Mouse (Mus musculus) midbrain, embryonic 10.5 days (tissue): ENCODE results near the gene Pdhx. TPM values are rescaled to one million over a fixed set of nuclear protein-coding genes. Genes with fewer than 3 reads are reported as not detected.

Source experiments
- DNase-seq: peaks from one replicate; pipeline ENCODE4 v3.0.0-alpha.2; 2017; ENCODE audit warnings: low spot score
- H3K27ac ChIP-seq: fragments of 300-500 bp; sonication (generic); replicated peaks from 2 replicates; pipeline ENCODE4 v1.5.1; 2016; ENCODE audit warnings: mild to moderate bottlenecking
- H3K27me3 ChIP-seq: fragments of 300-500 bp; sonication (generic); 2 replicates; pipeline ENCODE4 v1.6.1; 2016; ENCODE audit warnings: low read depth, mild to moderate bottlenecking; ENCODE audit not compliant: poor library complexity, severe bottlenecking
- H3K36me3 ChIP-seq: fragments of 300-500 bp; sonication (generic); 2 replicates; pipeline ENCODE4 v1.6.1; 2016; ENCODE audit warnings: mild to moderate bottlenecking, moderate library complexity
- H3K4me1 ChIP-seq: fragments of 300-500 bp; sonication (generic); 2 replicates; pipeline ENCODE4 v1.6.1; 2016
- H3K4me3 ChIP-seq: fragments of 300-500 bp; sonication (generic); 2 replicates; pipeline ENCODE4 v1.5.1; 2016; ENCODE audit warnings: mild to moderate bottlenecking, moderate library complexity
- H3K9me3 ChIP-seq: fragments of 300-500 bp; sonication (generic); replicated peaks from 2 replicates; pipeline ENCODE4 v1.6.1; 2016; ENCODE audit warnings: mild to moderate bottlenecking
- WGBS: fragments of 180-500 bp; shearing (Covaris S2); methylation state at CpG from one replicate; pipeline ENCODE4 v1.1.7; 2016; 5-methylcytosine and 5-hydroxymethylcytosine counted together
- polyA plus RNA-seq: library from polyadenylated mRNA; unstranded; fragments of >200 nt; fragmentation: Nextera tagmentation; extraction: Ambion mirVana; gene quantifications from 2 replicates; pipeline ENCODE4 v1.2.1, GENCODE M21; 2016

The Pdhx gene
- polyA plus RNA-seq, 1 experiment from 2014 or later = 41.3 TPM

DNA sequence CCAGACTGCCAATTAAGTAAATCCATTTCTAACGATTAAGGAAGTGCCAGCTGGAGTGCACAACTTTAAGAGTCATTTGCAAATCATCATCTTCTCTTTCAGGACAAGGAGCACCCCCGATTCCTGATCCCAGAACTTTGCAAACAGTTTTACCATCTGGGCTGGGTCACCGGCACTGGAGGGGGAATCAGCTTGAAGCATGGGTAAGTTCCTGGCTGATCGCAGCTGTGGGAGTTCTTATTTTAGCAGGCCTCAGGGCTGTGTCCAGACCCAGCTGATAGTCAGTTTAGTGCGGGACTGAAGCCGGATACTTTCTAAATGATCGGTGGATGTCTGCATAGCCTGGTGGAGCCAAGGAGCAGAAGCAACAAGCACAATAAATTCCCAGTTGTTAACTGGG, 9.5 kb upstream of the Pdhx start:
- Histone ChIP-seq H3K4me3 (no peak overlapping the region), H3K4me1 (no peaks in the 10 kb centered on the region), H3K27ac (no peak overlapping the region), H3K9me3 (no peaks in the 10 kb centered on the region), H3K27me3 (no peaks in the 10 kb centered on the region), H3K36me3 (peaks cover 13% of the 10 kb centered on the region)
- DNase-seq = no peak
- WGBS = 87% methylated on average over 7 of the region's 7 CpGs

DNA sequence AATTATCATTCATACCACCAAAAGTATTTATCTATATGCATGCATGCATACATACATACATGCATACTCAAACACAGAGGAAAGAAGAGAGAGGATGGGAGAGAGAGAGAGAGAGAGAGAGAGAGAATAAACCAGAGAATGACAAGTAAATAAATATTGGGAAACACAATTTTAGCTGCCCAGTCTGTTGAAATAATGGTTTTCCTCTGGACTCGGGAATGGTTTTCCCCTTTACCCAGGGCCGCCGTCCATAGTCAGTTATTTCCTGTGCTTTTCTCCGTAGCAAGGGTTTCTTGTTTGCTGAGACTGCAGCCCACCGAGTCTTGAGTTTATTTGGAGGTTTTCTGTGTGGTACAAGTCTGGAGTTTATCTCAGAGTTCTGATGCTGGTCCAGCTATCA, 8.4 kb upstream of the Pdhx start:
- Histone ChIP-seq H3K4me3 (no peak overlapping the region), H3K36me3 (0 out of 2 replicates have a peak, but pooled peaks cover 7% of the 10 kb centered on the region)
- 83% methylated on average over 5 of the region's 5 CpGs for WGBS

DNA sequence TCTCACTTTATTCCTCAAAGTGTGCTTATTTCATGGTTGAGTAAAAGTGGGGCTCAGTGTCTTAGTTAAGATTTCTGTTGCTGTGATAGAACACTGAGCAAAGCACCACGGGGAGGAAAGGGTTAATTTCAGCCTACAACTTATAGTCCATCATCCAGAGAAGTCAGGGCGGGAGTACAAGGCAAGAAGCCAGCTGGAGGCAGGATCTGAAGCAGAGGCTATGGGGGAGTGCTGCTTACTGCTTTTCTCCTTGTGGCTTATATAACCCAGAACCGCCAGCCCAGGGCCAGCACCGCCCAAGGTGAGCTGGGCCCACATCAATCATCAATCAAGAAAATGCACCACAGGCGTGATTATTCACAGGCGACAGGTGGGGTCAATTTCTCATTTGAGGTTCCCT, 7.8 kb upstream of the Pdhx start:
- 77% methylated on average over 6 of the region's 6 CpGs for WGBS
- Histone ChIP-seq H3K9me3 (no peaks in the 10 kb centered on the region), H3K36me3 (0 out of 2 replicates have a peak, but pooled peaks cover 7% of the 10 kb centered on the region)

More for the DNA sequence above, 8.4 kb upstream of the Pdhx start:
- DNase-seq = no peak
- H3K4me1 ChIP-seq = no peaks in the 10 kb centered on the region
- H3K9me3 ChIP-seq = no peaks in the 10 kb centered on the region
- H3K27me3 ChIP-seq = no peaks in the 10 kb centered on the region
- no peak overlapping the region for H3K27ac ChIP-seq

DNA sequence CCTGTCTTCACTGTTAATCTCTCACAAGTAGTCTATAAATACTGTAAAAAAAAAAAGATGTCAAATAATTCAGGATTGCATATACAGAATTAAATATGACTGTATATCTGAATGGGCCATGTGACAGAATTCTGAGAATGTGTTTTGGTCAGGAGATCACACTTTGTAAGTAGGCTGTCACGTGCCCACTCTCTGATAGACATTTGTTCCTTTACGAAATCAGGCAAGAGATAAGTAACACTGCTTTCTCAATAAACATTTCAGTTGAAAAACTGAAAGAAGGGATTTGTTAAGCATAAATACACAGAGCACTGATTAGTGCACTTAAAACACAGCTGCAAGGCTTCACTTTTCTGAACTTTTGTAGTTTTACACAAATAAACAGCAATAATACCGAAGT, 2.7 kb downstream of the Pdhx start:
- Histone ChIP-seq H3K27me3 (no peaks in the 10 kb centered on the region), H3K36me3 (no peaks in the 10 kb centered on the region; the same call in 1 of the 2 replicates), H3K27ac (no peak overlapping the region), H3K4me1 (peaks cover 25% of the 10 kb centered on the region), H3K9me3 (no peaks in the 10 kb centered on the region; the same call in 1 of the 2 replicates), H3K4me3 (no peak overlapping the region)
- WGBS = 82% methylated on average over 3 of the region's 3 CpGs
- DNase-seq = no peak

More for the DNA sequence above, 7.8 kb upstream of the Pdhx start:
- Histone ChIP-seq H3K27ac (no peak overlapping the region), H3K4me3 (no peak overlapping the region), H3K27me3 (no peaks in the 10 kb centered on the region), H3K4me1 (no peaks in the 10 kb centered on the region)
- DNase-seq = no peak

DNA sequence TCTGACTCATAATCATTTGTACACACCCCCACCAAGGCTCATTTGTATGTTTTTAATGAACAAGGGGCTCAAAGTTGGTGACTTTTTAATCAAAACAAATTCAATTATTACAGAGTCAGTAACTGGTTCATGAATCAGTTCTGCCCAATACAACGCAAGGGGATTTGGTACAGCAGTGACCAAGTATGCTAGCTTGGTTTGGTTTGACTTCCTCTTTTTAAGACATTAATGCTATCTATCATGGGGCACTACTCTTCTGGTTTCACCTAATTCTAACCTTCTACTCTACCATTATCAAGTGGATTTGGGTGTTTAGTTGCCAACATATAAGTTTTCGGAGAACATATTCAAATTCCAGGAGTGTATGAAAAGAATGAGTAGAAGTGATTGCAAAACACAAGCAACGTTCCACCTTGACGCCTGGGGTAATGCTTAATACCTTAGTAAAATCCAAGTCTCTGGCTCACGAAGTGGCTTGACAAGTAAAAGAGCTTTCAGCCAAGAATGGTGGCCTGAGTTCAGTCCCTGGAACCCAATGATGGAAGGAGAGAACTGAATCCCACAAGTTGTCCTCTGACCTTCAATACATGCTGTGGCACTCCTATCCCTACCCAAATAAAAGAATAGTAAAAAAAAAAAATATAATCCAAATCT, 3.4 kb downstream of the Pdhx start:
- no peaks in the 10 kb centered on the region; the same call in 1 of the 2 replicates for H3K9me3 ChIP-seq
- DNase-seq = no peak
- no peaks in the 10 kb centered on the region for H3K27me3 ChIP-seq
- H3K4me1 ChIP-seq = peaks cover 25% of the 10 kb centered on the region
- 93% methylated on average over 5 of the region's 5 CpGs for WGBS
- H3K4me3 ChIP-seq = no peak overlapping the region
- H3K27ac ChIP-seq = no peak overlapping the region
- H3K36me3 ChIP-seq = no peaks in the 10 kb centered on the region; the same call in 1 of the 2 replicates

DNA sequence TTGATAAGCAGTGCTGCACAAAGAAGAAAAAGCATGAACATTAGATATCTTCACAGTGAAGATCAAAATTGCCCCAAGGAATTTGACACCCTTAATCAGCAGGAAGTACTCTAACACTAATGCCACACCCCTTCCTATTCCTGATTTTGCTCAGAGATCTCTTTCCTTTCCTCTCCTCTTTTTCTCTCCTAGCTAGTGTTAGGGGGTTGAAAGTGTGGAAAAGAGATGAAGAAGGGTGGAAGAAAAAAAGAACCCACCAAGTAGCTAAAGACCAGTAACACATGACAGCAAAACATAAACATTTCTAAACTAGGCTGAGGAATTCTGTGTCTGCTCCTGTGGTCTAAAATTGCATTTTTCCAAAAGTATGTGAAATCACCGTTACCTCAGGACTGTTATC, 4.7 kb downstream of the Pdhx start:
- Histone ChIP-seq H3K4me1 (peaks cover 17% of the 10 kb centered on the region), H3K27me3 (no peaks in the 10 kb centered on the region), H3K9me3 (no peaks in the 10 kb centered on the region), H3K27ac (no peak overlapping the region), H3K36me3 (no peaks in the 10 kb centered on the region; the same call in 1 of the 2 replicates), H3K4me3 (no peak overlapping the region)
- WGBS = 96% methylated on average over 1 of the region's 1 CpGs
- DNase-seq = no peak

DNA sequence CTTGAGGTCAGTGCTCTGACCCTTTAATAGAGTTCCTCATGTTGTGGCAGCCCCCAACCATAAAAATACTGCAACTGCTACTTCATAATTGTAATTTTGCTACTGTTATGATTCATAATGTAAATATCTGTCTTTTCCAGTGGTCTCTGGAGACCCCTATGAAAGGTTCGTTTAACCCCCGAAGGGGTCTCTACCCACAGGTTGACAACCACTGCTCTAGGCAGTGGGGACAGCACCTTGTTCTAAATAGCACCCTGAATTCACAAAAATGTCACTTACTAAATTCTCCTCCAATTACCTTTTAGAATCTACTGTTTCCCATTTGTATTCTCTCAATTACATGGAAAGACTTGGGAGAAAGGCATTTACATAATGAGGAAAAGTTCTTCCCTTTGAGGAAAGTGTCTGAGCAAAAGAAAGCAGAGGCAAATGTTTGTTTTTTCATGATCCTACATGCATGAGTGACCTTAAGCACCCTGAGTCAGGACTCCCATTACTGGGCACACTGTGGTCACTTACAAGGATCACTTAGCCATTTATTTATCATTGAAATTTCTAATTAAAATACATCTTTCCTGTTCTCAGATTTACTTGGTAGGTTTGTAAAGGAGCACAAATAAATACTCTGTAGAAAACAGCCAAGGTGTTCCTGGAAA, 5.6 kb downstream of the Pdhx start:
- 98% methylated on average over 2 of the region's 2 CpGs for WGBS
- no peaks in the 10 kb centered on the region; the same call in 1 of the 2 replicates for H3K36me3 ChIP-seq
- H3K9me3 ChIP-seq = no peaks in the 10 kb centered on the region

DNA sequence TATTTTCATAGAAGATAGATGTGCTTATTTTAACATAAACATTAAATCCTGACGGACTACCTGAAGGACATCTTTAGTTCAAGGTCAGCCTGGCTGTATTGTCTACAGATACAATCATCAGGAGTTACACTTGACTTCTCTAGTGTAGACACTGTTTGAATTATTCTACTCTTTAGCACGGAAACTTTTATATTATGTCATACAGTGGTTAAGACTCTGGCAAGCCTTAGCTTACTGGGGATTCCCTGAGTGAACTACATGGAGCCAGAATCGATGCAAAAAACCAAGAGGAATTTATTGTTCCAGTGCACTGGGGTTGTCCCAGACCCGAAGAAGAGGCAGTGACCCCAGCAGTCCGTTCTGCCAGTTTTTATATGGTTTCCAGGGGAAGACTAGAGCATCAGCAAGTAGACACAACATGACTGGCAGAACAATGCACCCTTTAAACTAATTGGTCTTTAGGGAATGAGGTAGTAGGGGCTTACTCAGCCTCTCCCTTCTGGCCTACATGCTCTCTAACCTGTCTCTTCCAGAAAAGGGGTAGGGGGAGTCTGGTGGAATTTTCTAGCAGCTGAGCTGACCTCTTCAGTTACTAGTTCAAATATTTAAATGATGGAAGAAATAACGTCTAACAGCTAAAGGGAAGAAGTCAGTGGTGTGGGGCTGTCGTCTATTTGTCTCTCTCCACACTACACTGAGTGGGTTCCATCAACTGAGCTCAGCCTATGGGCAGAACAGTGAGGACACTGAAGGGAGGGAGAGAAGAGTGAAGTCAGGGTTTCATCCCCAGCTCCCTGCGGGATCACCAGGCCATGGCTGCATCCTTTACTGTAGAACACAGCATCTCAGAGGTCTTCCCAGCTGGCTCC, 6.4 kb downstream of the Pdhx start:
- H3K27me3 ChIP-seq = no peaks in the 10 kb centered on the region
- H3K4me3 ChIP-seq = no peak overlapping the region
- DNase-seq = no peak
- H3K36me3 ChIP-seq = no peaks in the 10 kb centered on the region; the same call in 1 of the 2 replicates
- no peak overlapping the region for H3K27ac ChIP-seq
- no peaks in the 10 kb centered on the region for H3K9me3 ChIP-seq
- peaks cover 11% of the 10 kb centered on the region for H3K4me1 ChIP-seq
- WGBS = 91% methylated on average over 8 of the region's 8 CpGs

More for the DNA sequence above, 5.6 kb downstream of the Pdhx start:
- DNase-seq = no peak
- Histone ChIP-seq H3K27me3 (no peaks in the 10 kb centered on the region), H3K4me3 (no peak overlapping the region), H3K4me1 (peaks cover 19% of the 10 kb centered on the region), H3K27ac (no peak overlapping the region)

DNA sequence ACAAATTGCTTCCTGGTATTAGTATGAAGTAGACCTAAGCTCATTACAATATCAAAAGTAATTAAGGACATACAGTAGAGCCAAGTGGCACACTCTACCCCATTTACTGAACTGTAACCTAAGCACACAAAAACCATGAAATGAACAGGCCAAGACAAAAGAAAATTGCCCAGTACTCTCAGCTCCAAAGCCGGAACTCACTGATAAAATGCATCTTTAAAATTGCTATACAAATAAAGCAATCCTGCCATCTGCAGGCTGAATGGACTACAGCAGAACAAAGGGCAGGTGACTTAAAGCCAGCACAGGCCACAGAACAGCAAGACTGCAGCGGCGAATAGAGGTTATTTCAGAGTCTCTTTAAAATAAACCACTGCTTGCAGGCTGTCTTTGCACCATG, 10.4 kb downstream of the Pdhx start:
- no peaks in the 10 kb centered on the region for H3K27me3 ChIP-seq
- H3K36me3 ChIP-seq = no peaks in the 10 kb centered on the region; the same call in 1 of the 2 replicates
- H3K27ac ChIP-seq = no peak overlapping the region
- H3K4me1 ChIP-seq = peaks cover 3% of the 10 kb centered on the region; the same call in 1 of the 2 replicates
- H3K9me3 ChIP-seq = no peaks in the 10 kb centered on the region
- H3K4me3 ChIP-seq = no peak overlapping the region
- no peak for DNase-seq
- 54% methylated on average over 3 of the region's 3 CpGs for WGBS

DNA sequence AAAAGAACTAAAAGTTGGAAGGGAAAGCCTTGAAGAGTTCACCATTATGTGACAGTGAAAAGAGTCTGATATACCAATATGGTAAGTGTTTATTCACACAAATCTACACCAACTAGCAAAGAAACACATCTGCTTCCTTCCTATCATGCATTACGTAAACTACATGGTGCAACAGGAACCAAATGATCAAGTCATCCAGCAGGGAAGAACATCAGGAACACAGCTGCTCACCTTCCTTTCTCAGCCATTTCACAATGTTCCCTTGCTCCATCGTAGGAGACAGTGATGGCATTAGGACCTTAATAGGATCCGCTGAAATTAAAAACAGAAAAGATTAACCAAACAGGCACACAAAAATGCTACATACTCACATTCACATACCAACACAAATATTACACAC, 15.0 kb downstream of the Pdhx start:
- no peak for DNase-seq
- H3K4me3 ChIP-seq = no peak overlapping the region
- 92% methylated on average over 3 of the region's 3 CpGs for WGBS
- no peaks in the 10 kb centered on the region for H3K27me3 ChIP-seq
- no peak overlapping the region for H3K27ac ChIP-seq
- 0 out of 2 replicates have a peak, but pooled peaks cover 3% of the 10 kb centered on the region for H3K4me1 ChIP-seq
- H3K36me3 ChIP-seq = peaks cover 10% of the 10 kb centered on the region; the same call in 1 of the 2 replicates
- H3K9me3 ChIP-seq = no peaks in the 10 kb centered on the region

DNA sequence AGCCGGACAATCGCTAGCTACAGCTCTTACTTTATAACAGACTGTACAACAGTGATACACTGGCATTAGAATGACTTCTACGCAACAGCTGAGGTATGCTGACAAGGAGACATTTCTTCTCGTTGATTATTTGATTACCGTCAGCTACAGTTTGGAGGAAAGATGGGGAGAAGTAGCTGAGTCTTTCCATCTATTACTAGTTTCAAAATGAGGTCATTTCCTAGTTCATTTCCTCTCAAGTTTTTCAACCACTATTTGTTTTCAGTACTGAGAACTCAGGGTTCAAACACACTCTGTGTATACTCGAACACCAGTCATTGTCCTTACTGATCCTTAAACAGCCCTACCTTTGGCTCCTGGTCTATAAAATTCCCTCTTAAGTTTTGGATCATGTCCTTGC, 17.5 kb downstream of the Pdhx start:
- Histone ChIP-seq H3K27me3 (no peaks in the 10 kb centered on the region), H3K27ac (no peak overlapping the region), H3K36me3 (peaks cover 13% of the 10 kb centered on the region; the same call in 1 of the 2 replicates), H3K4me3 (no peak overlapping the region), H3K4me1 (no peaks in the 10 kb centered on the region), H3K9me3 (no peaks in the 10 kb centered on the region)
- DNase-seq = no peak
- 93% methylated on average over 6 of the region's 6 CpGs for WGBS
